Mouse (Mus musculus) hindbrain, embryonic 14.5 days (tissue): ENCODE results near the gene Pde1c. TPM values are rescaled to one million over a fixed set of nuclear protein-coding genes. Genes with fewer than 3 reads are reported as not detected.

Experiments used
- ATAC-seq: fragments of 200-750 bp; cut with Nextera tagmentation; 2 replicates; pipeline ENCODE4 v1.8.0; 2017; ENCODE audit warnings: moderate number of reproducible peaks, mild to moderate bottlenecking, moderate TSS enrichment, moderate library complexity; ENCODE audit not compliant: low FRiP score
- DNase-seq: peaks from one replicate; pipeline ENCODE4 v3.0.0-alpha.2; 2015; ENCODE audit warnings: low spot score
- H3K27ac ChIP-seq: fragments of 300-500 bp; sonication (generic); 2 replicates; pipeline ENCODE4 v1.5.1; 2014; ENCODE audit warnings: mild to moderate bottlenecking, moderate library complexity
- H3K27me3 ChIP-seq: fragments of 300-500 bp; sonication (generic); 2 replicates; pipeline ENCODE4 v1.6.1; 2014; ENCODE audit warnings: mild to moderate bottlenecking, low read length, mixed read lengths; ENCODE audit not compliant: control insufficient read depth, insufficient read depth
- H3K36me3 ChIP-seq: fragments of 300-500 bp; sonication (generic); replicated peaks from 2 replicates; pipeline ENCODE4 v1.6.1; 2014; ENCODE audit not compliant: control insufficient read depth, insufficient read depth
- H3K4me1 ChIP-seq: fragments of 300-500 bp; sonication (generic); replicated peaks from 2 replicates; pipeline ENCODE4 v1.6.1; 2014; ENCODE audit warnings: antibody characterized with exemption, low read length, mixed read lengths; ENCODE audit not compliant: control insufficient read depth, insufficient read depth
- H3K4me2 ChIP-seq: fragments of 300-500 bp; sonication (generic); replicated peaks from 2 replicates; pipeline ENCODE4 v1.6.1; 2014; ENCODE audit warnings: mild to moderate bottlenecking, moderate library complexity
- H3K4me3 ChIP-seq: fragments of 300-500 bp; sonication (generic); replicated peaks from 2 replicates; pipeline ENCODE4 v1.5.1; 2014; ENCODE audit warnings: mild to moderate bottlenecking, low read length
- H3K9ac ChIP-seq: fragments of 300-500 bp; sonication (generic); 2 replicates; pipeline ENCODE4 v1.6.1; 2014
- H3K9me3 ChIP-seq: fragments of 300-500 bp; sonication (generic); 2 replicates; pipeline ENCODE4 v1.6.1; 2016; ENCODE audit warnings: low read length; ENCODE audit not compliant: control insufficient read depth
- WGBS: fragments of 180-500 bp; shearing (Covaris S2); extraction: QIAGEN DNeasy Blood & Tissue Kit; methylation state at CpG from one replicate; pipeline ENCODE4 v1.1.7; 2014; 5-methylcytosine and 5-hydroxymethylcytosine counted together
- polyA plus RNA-seq: library from polyadenylated mRNA; unstranded; fragments of >200 nt; fragmentation: Nextera tagmentation; extraction: Ambion mirVana; gene quantifications from 2 replicates; pipeline ENCODE4 v1.2.1, GENCODE M21; 2014

The Pde1c gene
- polyA plus RNA-seq, 1 experiment from 2014 or later: 13.2 TPM

- Histone ChIP-seq H3K27ac (no peak overlapping the region), H3K4me1 (no peaks in the 10 kb centered on the region), H3K36me3 (no peaks in the 10 kb centered on the region), H3K27me3 (no peaks in the 10 kb centered on the region), H3K4me3 (no peak overlapping the region), H3K4me2 (no peak overlapping the region), H3K9me3 (no peaks in the 10 kb centered on the region), H3K9ac (no peak overlapping the region)
- DNase-seq (no peak), ATAC-seq (0 out of 2 replicates have a peak, but pooled peaks have one; percentile 17)
Measured at GRCm38 (mm10) chr6:56310318-56310717, 258.6 kb downstream of the Pde1c start.

GRCm38 (mm10) chr6:56306066-56306465 is 262.8 kb downstream of the Pde1c start:
- Histone ChIP-seq H3K4me3 (no peak overlapping the region), H3K9ac (no peak overlapping the region), H3K36me3 (no peaks in the 10 kb centered on the region), H3K9me3 (no peaks in the 10 kb centered on the region), H3K27ac (no peak overlapping the region), H3K4me2 (no peak overlapping the region), H3K27me3 (no peaks in the 10 kb centered on the region), H3K4me1 (no peaks in the 10 kb centered on the region)
- WGBS: 92% methylated on average over 2 of the region's 2 CpGs
- ATAC-seq: no peak
- DNase-seq: no peak

GRCm38 (mm10) chr6:56292176-56292575 is 276.7 kb downstream of the Pde1c start:
- H3K27ac ChIP-seq: no peak overlapping the region
- WGBS: 53% methylated on average over 1 of the region's 1 CpGs
- no peak overlapping the region for H3K4me2 ChIP-seq
- DNase-seq (no peak), ATAC-seq (no peak)
- H3K9ac ChIP-seq: no peak overlapping the region
- no peaks in the 10 kb centered on the region for H3K36me3 ChIP-seq
- no peak overlapping the region for H3K4me3 ChIP-seq
- H3K4me1 ChIP-seq: no peaks in the 10 kb centered on the region
- H3K9me3 ChIP-seq: no peaks in the 10 kb centered on the region
- H3K27me3 ChIP-seq: no peaks in the 10 kb centered on the region

GRCm38 (mm10) chr6:56289307-56289706 is 279.6 kb downstream of the Pde1c start:
- H3K36me3 ChIP-seq: no peaks in the 10 kb centered on the region
- H3K4me1 ChIP-seq: no peaks in the 10 kb centered on the region
- ATAC-seq (no peak), DNase-seq (no peak)
- no peaks in the 10 kb centered on the region for H3K27me3 ChIP-seq
- 77% methylated on average over 2 of the region's 2 CpGs for whole genome bisulfite sequencing
- H3K9me3 ChIP-seq: no peaks in the 10 kb centered on the region
- no peak overlapping the region for H3K4me3 ChIP-seq
- H3K4me2 ChIP-seq: no peak overlapping the region
- no peak overlapping the region for H3K27ac ChIP-seq
- H3K9ac ChIP-seq: no peak overlapping the region

GRCm38 (mm10) chr6:56284821-56285220 is 284.1 kb downstream of the Pde1c start:
- H3K4me1 ChIP-seq: no peaks in the 10 kb centered on the region
- H3K4me3 ChIP-seq: no peak overlapping the region
- no peak overlapping the region for H3K27ac ChIP-seq
- no peaks in the 10 kb centered on the region for H3K9me3 ChIP-seq
- H3K9ac ChIP-seq: no peak overlapping the region
- DNase-seq (no peak), ATAC-seq (no peak)
- no peaks in the 10 kb centered on the region for H3K27me3 ChIP-seq
- no peaks in the 10 kb centered on the region for H3K36me3 ChIP-seq
- WGBS: 95% methylated on average over 4 of the region's 4 CpGs
- H3K4me2 ChIP-seq: no peak overlapping the region

GRCm38 (mm10) chr6:56275461-56275860 is 293.4 kb downstream of the Pde1c start:
- Histone ChIP-seq H3K9ac (no peak overlapping the region), H3K9me3 (no peaks in the 10 kb centered on the region), H3K4me3 (no peak overlapping the region), H3K4me1 (no peaks in the 10 kb centered on the region), H3K36me3 (no peaks in the 10 kb centered on the region), H3K4me2 (no peak overlapping the region), H3K27ac (no peak overlapping the region), H3K27me3 (no peaks in the 10 kb centered on the region)
- ATAC-seq (no peak), DNase-seq (no peak)
- 77% methylated on average over 1 of the region's 1 CpGs for WGBS

- ATAC-seq (no peak), DNase-seq (no peak)
- Histone ChIP-seq H3K4me1 (no peaks in the 10 kb centered on the region), H3K4me3 (no peak overlapping the region), H3K4me2 (no peak overlapping the region), H3K9me3 (no peaks in the 10 kb centered on the region), H3K27me3 (no peaks in the 10 kb centered on the region), H3K27ac (no peak overlapping the region), H3K36me3 (no peaks in the 10 kb centered on the region), H3K9ac (no peak overlapping the region)
- WGBS: 72% methylated on average over 2 of the region's 2 CpGs
Measured at GRCm38 (mm10) chr6:56271741-56272140, 297.2 kb downstream of the Pde1c start.

- no peaks in the 10 kb centered on the region for H3K9me3 ChIP-seq
- no peak overlapping the region for H3K27ac ChIP-seq
- ATAC-seq (no peak), DNase-seq (no peak)
- H3K4me3 ChIP-seq: no peak overlapping the region
- H3K4me2 ChIP-seq: no peak overlapping the region
- WGBS: 91% methylated on average over 4 of the region's 4 CpGs
- H3K27me3 ChIP-seq: no peaks in the 10 kb centered on the region
- no peaks in the 10 kb centered on the region for H3K4me1 ChIP-seq
- H3K36me3 ChIP-seq: no peaks in the 10 kb centered on the region
- no peak overlapping the region for H3K9ac ChIP-seq
Measured at GRCm38 (mm10) chr6:56264509-56264908, 304.4 kb downstream of the Pde1c start.

- Histone ChIP-seq H3K27me3 (no peaks in the 10 kb centered on the region), H3K9me3 (no peaks in the 10 kb centered on the region), H3K27ac (no peak overlapping the region), H3K36me3 (no peaks in the 10 kb centered on the region), H3K9ac (no peak overlapping the region), H3K4me1 (no peaks in the 10 kb centered on the region), H3K4me3 (no peak overlapping the region), H3K4me2 (no peak overlapping the region)
- no peak for ATAC-seq
- WGBS: 82% methylated on average over 3 of the region's 3 CpGs
- no peak for DNase-seq
Measured at GRCm38 (mm10) chr6:56260118-56260517, 308.8 kb downstream of the Pde1c start.

GRCm38 (mm10) chr6:56257555-56258297 is 311.2 kb downstream of the Pde1c start:
- 90% methylated on average over 2 of the region's 2 CpGs for WGBS

More at GRCm38 (mm10) chr6:56257555-56258297, 311.2 kb downstream of the Pde1c start:
- H3K27me3 ChIP-seq: no peaks in the 10 kb centered on the region
- H3K9ac ChIP-seq: no peak overlapping the region
- ATAC-seq (no peak), DNase-seq (no peak)
- no peak overlapping the region for H3K4me3 ChIP-seq
- H3K4me1 ChIP-seq: no peaks in the 10 kb centered on the region
- H3K36me3 ChIP-seq: no peaks in the 10 kb centered on the region
- no peaks in the 10 kb centered on the region for H3K9me3 ChIP-seq
- no peak overlapping the region for H3K4me2 ChIP-seq
- no peak overlapping the region for H3K27ac ChIP-seq
